Mouse (Mus musculus) kidney, adult 10 weeks (tissue): ENCODE data around the gene Tor1aip2. TPM values are rescaled to one million over a fixed set of nuclear protein-coding genes. Genes with fewer than 3 reads are reported as not detected.

Experiments used
- polyA plus RNA-seq: library from polyadenylated mRNA; stranded (reverse); fragments of 350-450 nt; fragmentation: Illumina TruSeq; extraction: RNeasy Lipid Tissue Mini Kit (QIAGEN cat#74804); gene quantifications from one replicate; pipeline ENCODE4 v1.2.3, GENCODE M21; 2014; ENCODE audit warnings: low read depth, low replicate concordance

Tor1aip2 gene
- polyA plus RNA-seq, result 196 TPM

DNA sequence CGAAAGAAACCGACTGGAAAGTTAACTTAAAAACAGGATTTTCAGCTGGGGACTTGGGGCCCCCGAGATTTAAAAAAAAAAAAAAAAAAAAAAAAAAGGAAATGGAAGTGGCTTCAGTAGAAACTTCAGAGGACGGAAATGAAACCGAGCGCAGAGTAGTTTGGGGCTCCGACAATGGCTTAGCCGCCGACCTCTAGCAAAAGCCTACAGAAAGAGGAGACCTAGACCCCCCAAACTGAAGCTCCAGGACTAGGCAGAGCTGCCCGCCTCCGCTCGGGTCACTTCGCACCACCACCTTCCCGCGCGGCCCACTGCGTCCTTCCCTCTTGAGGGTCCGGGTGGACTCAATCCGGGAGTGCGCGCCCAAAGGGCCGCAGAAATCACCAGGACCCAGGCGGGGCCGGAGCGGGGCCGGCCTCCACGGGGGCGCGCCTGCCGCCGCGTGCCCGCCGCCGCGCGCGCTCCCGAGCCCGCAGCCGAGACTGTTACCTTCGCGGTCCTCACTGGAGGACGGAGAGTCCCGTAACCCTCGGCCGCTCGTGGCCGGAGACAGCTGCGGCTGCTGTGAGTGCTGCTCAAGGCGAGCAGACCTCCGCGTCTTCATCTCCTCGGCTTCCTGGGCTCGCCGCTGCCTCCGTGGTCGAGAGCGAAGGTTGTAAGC, at the start of gene Tor1aip2:
Gene Tor1aip2 (plus strand): TSS at position 135 of the 661 bp plus-strand sequence.

DNA sequence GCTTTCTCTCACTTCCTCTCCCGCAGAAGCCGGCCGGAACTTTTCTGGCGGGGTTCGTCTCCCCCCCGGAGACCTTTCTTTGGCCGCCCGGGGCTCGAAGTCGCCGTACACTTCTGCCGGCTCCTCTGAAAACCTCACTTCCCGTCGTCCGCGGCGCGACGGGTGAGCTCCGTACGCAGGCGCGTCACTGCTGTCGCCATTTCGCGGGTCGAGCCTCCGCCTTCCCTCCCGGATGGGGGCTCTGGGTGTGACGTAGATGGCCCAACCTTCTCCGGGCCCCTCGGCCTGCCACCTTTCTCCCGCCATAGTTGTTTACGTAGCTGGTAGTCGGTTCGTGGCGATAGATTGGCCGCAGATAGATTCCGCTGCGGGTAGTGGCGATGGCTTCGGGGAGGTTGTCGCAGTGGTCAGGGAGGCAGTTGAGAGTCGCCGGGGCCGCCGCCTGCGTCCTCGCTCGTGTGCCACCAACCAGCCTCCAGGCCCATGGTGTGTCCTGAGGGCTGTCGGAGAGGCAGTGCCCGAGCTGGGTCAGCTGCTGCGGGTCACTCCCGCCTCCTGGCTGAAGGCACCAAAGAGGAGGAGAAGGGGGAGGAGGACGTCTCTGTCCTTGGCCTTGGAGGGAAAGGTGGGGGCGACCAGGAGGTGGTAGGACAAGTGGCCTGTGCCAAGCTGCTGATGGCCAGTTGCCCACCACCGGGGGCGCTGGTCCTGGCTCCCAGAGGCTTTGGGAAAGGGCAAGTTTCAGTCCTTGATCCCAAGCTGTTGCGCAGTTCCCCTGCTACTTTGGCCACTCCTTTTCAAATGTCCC, 931 bp downstream of the Tor1aip2 start, which contains the start of gene Tor1aip1:
Gene Tor1aip1 (minus strand): TSS at position 551 of the 808 bp plus-strand sequence.

Other genes starting within 250 kb of the Tor1aip2 start
- gene Qsox1, start 222.5 kb upstream of the Tor1aip2 start, polyA plus RNA-seq, result 0.32 TPM
- gene Cep350, start 62.1 kb upstream of the Tor1aip2 start, polyA plus RNA-seq, result 30.1 TPM
- 96.0 TPM for gene Tor1aip1, start 1.1 kb downstream of the Tor1aip2 start, polyA plus RNA-seq
- gene Fam163a, start 169.6 kb downstream of the Tor1aip2 start, polyA plus RNA-seq, result 5.5 TPM